Mouse (Mus musculus): ENCODE data around the gene Ints3. TPM values are rescaled to one million over a fixed set of nuclear protein-coding genes. Genes with fewer than 3 reads are reported as not detected.

Gene Ints3
- total RNA-seq (2021), result 91.2 and 92.3 TPM in 2 replicates
- long read RNA-seq, full-length matches to known transcripts, result 34 of 85 reads
- long read RNA-seq, partial matches to known transcripts, result 20 of 85 reads
- long read RNA-seq, other reads (novel, unspliced or antisense), result 31 of 85 reads

DNA sequence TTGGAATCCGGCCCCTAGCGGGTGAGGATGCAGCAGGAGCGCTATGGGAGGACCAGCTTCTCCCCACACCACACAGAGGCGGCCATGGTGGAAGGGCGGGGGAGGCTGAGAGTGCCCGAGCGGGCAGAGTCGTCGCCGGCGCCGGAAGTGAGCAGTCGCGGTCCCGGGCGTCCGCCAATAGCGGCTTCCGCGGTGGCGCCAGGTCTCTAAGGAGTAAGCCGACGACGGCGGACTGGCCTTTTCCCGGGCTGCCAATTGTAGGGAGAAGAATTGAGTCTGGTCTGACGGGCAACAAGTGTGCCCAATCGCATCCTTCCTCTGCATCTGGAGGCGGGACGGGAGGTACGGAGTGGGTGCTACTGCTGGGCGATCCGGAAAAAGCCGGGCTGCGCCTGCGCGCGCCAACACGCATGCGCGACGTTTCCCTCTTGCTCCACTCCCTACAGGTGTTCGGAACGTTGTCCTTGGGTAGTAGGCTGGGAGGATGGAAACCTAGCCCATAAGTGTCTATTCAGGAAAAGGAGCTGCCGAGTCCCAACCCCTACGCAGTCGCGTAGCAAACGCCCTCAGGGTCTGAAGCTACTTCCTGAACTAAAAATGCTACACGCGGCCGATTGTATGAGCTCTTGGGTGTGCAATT lies at the start of gene Ints3:
TSS of gene Ints3 (minus strand) at position 242 of the 640 bp plus-strand sequence.
- peak; percentile 99 for DNase-seq

DNA sequence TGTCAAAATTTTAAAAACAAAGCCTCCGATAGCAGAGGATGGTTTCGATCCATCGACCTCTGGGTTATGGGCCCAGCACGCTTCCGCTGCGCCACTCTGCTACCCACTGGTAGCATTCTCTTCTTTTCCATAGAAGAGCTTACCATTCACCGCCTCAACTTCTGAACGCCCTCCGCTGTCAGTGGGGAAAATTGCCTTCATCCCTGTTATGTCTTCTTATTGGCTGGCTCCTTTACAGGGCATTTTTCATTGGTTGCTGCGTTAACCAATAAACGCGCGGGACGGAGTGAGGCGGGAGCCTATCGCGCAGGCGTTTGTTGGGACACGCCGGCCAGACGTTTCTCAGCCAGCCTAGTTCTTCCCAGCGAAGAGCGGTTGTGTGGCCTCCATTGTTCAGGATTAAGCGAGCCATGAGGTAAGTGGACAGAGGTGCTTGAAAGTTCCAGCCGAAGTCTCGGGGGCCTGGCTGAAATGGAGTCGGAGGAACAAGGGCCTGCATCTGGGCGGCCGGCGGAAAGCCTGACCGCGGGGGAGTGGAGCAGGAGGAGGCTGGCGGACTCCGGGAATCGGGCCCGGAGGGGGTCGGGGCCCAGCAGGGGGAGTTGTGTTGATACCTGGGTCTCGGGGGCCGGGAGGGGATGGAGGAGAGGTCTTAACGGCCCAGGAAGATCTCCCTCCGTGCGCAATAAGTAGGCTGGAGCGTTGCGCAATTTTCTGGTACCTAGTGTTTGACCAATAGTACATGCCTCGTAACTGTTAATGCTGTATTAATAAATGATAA lies 42.6 kb upstream of the Ints3 start, which contains the start of gene Ilf2:
TSS of gene Ilf2 (plus strand) at position 296 of the 781 bp plus-strand sequence.
- peak; percentile 90 for DNase-seq

- no peak for DNase-seq
These were observed 41.9 kb upstream of the Ints3 start for GRCm38 (mm10) chr3:90475151-90475830.

DNA sequence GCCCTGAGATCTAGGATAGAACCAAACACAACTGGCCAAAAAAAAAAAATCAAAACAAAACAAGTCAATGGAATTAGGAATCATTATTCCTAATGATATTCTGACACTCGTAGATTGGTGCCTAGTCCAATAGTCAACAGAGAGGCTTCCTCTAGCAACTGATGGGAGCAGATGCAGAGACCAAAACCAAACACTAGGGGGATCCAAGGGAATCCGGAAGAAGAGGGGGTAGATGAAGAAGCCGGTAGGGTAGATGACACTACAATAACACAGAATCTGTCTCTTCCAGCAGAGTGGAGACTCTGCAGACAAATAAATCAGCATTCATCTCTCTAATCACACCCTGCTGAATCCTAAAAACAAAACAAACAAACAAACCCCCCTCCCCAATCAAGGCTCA lies 38.8 kb upstream of the Ints3 start:
- peak; percentile 30 for DNase-seq

- DNase-seq, result no peak
These were observed 34.3 kb upstream of the Ints3 start for GRCm38 (mm10) chr3:90467618-90468300.

- peak; percentile 67 for DNase-seq
These were observed 32.9 kb upstream of the Ints3 start for GRCm38 (mm10) chr3:90466311-90466766.

DNA sequence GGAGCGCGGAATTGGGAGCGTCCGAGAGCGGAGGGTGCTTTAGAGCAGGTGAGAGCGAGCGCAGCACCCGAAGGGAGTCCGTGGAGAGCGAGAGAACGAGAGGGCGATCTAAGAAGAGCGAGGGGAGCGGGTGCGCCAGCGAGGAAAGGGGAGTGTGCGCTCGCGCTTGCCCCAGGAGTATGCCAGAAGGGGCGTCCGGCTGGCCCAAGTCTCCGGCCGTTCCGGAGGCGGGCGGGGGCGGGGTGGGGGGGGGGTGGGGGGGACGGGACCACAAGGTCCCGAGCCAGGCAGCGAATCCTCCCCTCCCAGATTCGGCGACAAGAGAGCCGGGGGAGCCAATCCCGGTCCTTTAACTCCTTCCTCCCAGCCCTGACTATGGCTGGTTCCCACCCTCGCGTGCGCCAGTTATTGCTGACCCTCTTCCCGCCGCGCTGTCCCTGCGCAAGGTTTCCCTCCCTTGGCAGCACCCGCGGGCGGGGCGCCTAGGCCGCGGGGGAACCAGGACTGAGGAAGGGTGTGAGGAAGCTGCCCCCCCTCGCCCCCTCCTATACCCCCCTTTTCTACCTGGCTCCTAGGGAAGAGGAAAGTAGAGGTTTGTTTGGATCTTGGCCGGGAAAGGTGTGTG lies 32.4 kb upstream of the Ints3 start, which contains the start of gene Npr1:
TSS of gene Npr1 (minus strand) at position 181 of the 625 bp plus-strand sequence.
- peak; percentile 72 for DNase-seq

GRCm38 (mm10) chr3:90465081-90465685 lies 31.8 kb upstream of the Ints3 start:
- DNase-seq, result peak; percentile 47

GRCm38 (mm10) chr3:90464552-90465080 lies 31.2 kb upstream of the Ints3 start:
- DNase-seq, result peak; percentile 67

DNA sequence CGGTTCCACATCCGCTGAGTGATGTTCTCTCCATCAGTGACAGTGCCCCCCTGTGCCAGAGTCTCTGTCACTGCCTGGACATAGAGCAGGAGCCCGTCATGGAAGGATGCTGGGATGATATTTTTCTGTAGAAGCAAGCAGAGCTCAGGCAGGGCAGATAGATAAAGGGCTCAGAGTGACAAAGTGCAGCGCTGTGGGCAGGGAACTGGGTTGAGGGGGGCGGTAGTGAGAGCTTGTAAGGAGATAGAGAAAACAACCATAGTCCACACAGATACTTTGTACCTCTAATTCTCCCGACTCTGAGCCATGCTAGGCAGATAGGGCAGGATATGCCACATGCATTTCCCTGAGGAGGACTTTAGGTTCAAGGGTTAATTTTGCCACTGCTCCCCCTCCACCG lies 29.2 kb upstream of the Ints3 start:
- DNase-seq, result no peak

DNA sequence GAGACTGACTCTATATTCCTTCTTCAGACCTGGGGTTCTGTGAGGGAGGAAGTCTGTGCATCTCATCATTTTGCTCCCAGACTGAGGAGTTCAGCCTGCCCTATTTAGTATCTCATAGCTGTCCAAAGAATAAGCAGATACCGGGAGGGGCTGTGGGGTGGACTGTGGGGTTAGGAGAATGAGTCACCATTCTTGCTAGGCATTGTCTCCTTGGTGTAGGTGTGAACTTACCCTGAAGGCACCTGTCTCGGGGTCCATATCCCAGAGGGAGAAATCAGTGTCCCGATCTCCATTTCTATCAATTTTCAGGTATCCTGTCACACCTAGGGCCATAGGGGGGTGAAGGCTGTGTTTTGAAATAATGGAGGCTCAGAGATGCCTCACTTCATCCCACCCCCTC lies 28.5 kb upstream of the Ints3 start:
- DNase-seq, result no peak

DNA sequence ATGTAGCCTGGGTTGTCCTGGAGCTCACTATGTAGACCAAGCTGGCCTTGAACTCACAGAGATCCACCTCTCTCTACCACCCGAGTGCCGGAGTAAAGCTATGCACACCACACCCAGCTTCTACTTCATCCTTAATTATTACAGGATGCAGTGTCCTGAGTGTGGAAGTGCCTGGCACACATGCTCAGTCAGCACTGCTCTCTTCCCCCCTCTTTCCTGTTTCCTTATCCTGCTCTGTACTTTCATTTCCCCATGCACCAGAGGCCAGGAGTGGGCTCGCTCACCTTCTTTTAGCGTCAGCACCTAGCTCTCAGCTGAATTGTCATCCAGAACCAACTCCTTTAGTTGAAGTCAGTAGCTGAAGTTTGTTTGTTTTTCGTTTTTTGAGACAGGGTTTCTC lies 26.9 kb upstream of the Ints3 start:
- DNase-seq, result no peak

- no peak for DNase-seq
These were observed 26.3 kb upstream of the Ints3 start for GRCm38 (mm10) chr3:90459727-90460126.

- no peak for DNase-seq
These were observed 21.5 kb upstream of the Ints3 start for GRCm38 (mm10) chr3:90454931-90455330.

- no peak for DNase-seq
These were observed 18.1 kb upstream of the Ints3 start for GRCm38 (mm10) chr3:90451396-90452095.

DNA sequence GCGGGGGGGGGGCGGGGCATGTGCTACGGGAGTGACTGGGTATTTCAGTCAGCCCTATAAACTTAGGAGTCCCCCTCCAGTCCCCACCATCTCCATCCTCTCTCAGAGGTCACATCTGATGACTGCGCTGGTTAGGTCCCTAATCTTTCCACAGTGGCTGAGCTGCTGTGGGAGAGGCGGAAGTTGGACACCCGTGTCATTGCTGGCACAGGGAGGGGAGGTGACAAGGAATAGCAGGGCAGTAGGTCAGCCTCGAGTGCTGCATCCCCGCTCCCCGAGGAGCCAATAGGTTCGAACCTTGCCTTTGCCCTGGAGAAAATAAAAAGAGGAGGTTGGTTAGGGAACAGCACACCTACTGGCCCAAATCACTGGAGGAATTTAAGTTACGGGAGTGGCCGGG lies 17.5 kb upstream of the Ints3 start:
- DNase-seq, result no peak

DNA sequence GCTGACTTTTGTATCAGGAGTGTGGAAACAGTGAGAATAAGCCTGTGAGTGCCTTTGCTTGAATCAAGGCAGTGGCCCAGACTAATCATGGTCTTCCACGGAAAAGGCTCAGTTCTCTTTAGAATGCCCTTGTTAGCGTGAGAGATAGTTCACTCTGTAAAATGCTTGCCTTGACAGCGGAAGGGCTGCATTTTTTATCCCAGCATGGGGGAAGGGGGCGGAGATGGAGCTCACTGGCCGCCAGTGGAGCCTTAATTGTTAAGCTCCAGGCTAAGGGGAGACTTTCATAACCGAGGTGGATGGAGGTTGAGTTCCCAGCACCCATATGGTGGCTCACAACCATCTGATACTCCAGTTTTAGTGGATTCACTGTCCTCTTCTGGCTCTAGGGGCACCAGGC lies 15.2 kb upstream of the Ints3 start:
- DNase-seq, result no peak

- no peak for DNase-seq
These were observed 13.7 kb upstream of the Ints3 start for GRCm38 (mm10) chr3:90447123-90447494.

- DNase-seq, result peak; percentile 82
These were observed 13.1 kb upstream of the Ints3 start for GRCm38 (mm10) chr3:90446389-90447122.
